27 mouse cellular contexts compared by ENCODE assay signal in genomic region chr9:104161117-104161516, GRCm38 (mm10). TPM values are rescaled to one million over a fixed set of nuclear protein-coding genes. Genes with fewer than 3 reads are reported as not detected.
DNase-seq lines count a peak whose midpoint lies in the region; ATAC-seq and TF ChIP-seq lines count a peak whose summit lies in the region.
"Had no signal": no experiment of that assay in that cellular context is flagged by ENCODE, and none has a peak within 500 bp of the region (broad histone marks: within the 10 kb centered on the region; RNA-seq: fewer than 3 reads in every experiment).

No protein-coding gene starts in this region.

- H3K4me2 ChIP-seq in heart, postnatal 0 days (ENCODE audit: low read depth, low read length) = no peak overlapping the region
- no peak overlapping the region for H3K4me2 ChIP-seq in liver, embryonic 15.5 days
- H3K4me2 ChIP-seq: embryonic facial prominence, embryonic 12.5 days; forebrain, embryonic 15.5 days; heart, embryonic 12.5 days; hindbrain, embryonic 15.5 days; lung, embryonic 15.5 days; midbrain, embryonic 13.5 days; neural tube, embryonic 13.5 days had no signal

- no peak for DNase-seq in heart, postnatal 0 days (ENCODE audit: low spot score)
- no peak for DNase-seq in heart, adult 8-10 months (ENCODE audit: low spot score)
- peak; percentile 92 for DNase-seq in liver, adult 2 months (ENCODE audit: extremely low read depth, low read depth, low spot score)
- DNase-seq in liver = no peak
- DNase-seq in B cell, adult 2 months = no peak
- no peak for DNase-seq in cerebellum, adult 9-11 months
- DNase-seq: adrenal gland, postnatal 10 days; cerebellum, adult 8-10 months; embryo, embryonic 11 days; gastrocnemius, postnatal 25 days; heart, adult 18-20 months; heart, postnatal 10 days; layer of hippocampus, postnatal 36 days; left cerebral cortex, postnatal 4 days; lung, postnatal 4 days; thymus, postnatal 14 days had no signal

- H3K27me3 ChIP-seq in heart, postnatal 0 days (ENCODE audit: control insufficient read depth, insufficient read depth, low read length) = no peaks in the 10 kb centered on the region
- no peaks in the 10 kb centered on the region for H3K27me3 ChIP-seq in liver, adult 2 months (ENCODE audit: control insufficient read depth, insufficient read depth, low read length)
- no peaks in the 10 kb centered on the region for H3K27me3 ChIP-seq in liver, embryonic 15.5 days
- H3K27me3 ChIP-seq: embryonic facial prominence, embryonic 12.5 days; forebrain, embryonic 15.5 days; heart, embryonic 12.5 days; hindbrain, embryonic 15.5 days; lung, embryonic 15.5 days; midbrain, embryonic 13.5 days; neural tube, embryonic 13.5 days; Patski had no signal

- peak; percentile 39; the same call in 1 of the 2 replicates for ATAC-seq in heart, postnatal 0 days (ENCODE audit: insufficient read depth, low read depth)
- peak; percentile 90 for ATAC-seq in liver, embryonic 15.5 days (ENCODE audit: insufficient read depth)
- ATAC-seq: forebrain, embryonic 15.5 days; inflammation-experienced regulatory T-cells, adult 6 months; midbrain, embryonic 13.5 days; Patski had no signal

- no peaks in the 10 kb centered on the region for H3K9me3 ChIP-seq in heart, postnatal 0 days (replicated peaks; ENCODE audit: control insufficient read depth, low read length)
- no peaks in the 10 kb centered on the region for H3K9me3 ChIP-seq in liver, embryonic 15.5 days (replicated peaks)
- H3K9me3 ChIP-seq: embryonic facial prominence, embryonic 12.5 days; forebrain, embryonic 15.5 days; heart, embryonic 12.5 days; hindbrain, embryonic 10.5 days; hindbrain, embryonic 15.5 days; lung, embryonic 15.5 days; midbrain, embryonic 13.5 days; neural tube, embryonic 13.5 days had no signal

- no peaks in the 10 kb centered on the region for H3K4me1 ChIP-seq in heart, postnatal 0 days (ENCODE audit: control insufficient read depth, insufficient read depth)
- peaks cover 10% of the 10 kb centered on the region; the same call in 1 of the 2 replicates for H3K4me1 ChIP-seq in liver, adult 2 months (ENCODE audit: control insufficient read depth, insufficient read depth, low read length)
- H3K4me1 ChIP-seq in liver, embryonic 15.5 days (replicated peaks) = no peaks in the 10 kb centered on the region
- H3K4me1 ChIP-seq: embryonic facial prominence, embryonic 12.5 days; forebrain, embryonic 15.5 days; heart, embryonic 12.5 days; hindbrain, embryonic 10.5 days; hindbrain, embryonic 15.5 days; lung, embryonic 15.5 days; midbrain, embryonic 13.5 days; neural tube, embryonic 13.5 days had no signal

- TF ChIP-seq POLR2A in liver, adult 2 months (IDR thresholded peaks at IDR 0.05; ENCODE audit: extremely low read depth, insufficient read depth, low read length) = no peak

- no peak overlapping the region for H3K9ac ChIP-seq in heart, postnatal 0 days (replicated peaks; ENCODE audit: low read depth, low read length)
- peak overlapping the region; percentile 22; the same call in 1 of the 2 replicates for H3K9ac ChIP-seq in liver, adult 2 months (ENCODE audit: low read depth, low read length)
- no peak overlapping the region for H3K9ac ChIP-seq in liver, embryonic 15.5 days
- H3K9ac ChIP-seq: embryonic facial prominence, embryonic 12.5 days; forebrain, embryonic 15.5 days; heart, embryonic 12.5 days; hindbrain, embryonic 15.5 days; lung, embryonic 15.5 days; midbrain, embryonic 13.5 days; neural tube, embryonic 13.5 days had no signal

- TF ChIP-seq EP300 in heart, postnatal 0 days (IDR thresholded peaks at IDR 0.05; ENCODE audit: low read depth) = no peak

- peaks cover 95% of the 10 kb centered on the region for H3K36me3 ChIP-seq in heart, postnatal 0 days (replicated peaks; ENCODE audit: control insufficient read depth, insufficient read depth, low read length)
- H3K36me3 ChIP-seq in liver, adult 2 months (ENCODE audit: control insufficient read depth, insufficient read depth, low read length) = peaks cover 58% of the 10 kb centered on the region
- peaks cover 79% of the 10 kb centered on the region for H3K36me3 ChIP-seq in liver, embryonic 15.5 days (replicated peaks)

- H3K79me2 ChIP-seq in liver, adult 2 months (ENCODE audit: control insufficient read depth, insufficient read depth, low read length) = no peaks in the 10 kb centered on the region

- WGBS in heart, postnatal 0 days = 43% methylated on average over 7 of the region's 7 CpGs
- WGBS in liver, adult 2 months = 23% methylated on average over 7 of the region's 7 CpGs
- WGBS in liver, embryonic 15.5 days (ENCODE audit: insufficient replicate concordance) = 61% methylated on average over 7 of the region's 7 CpGs

- TF ChIP-seq CTCF in heart, postnatal 0 days (IDR thresholded peaks at IDR 0.05; ENCODE audit: low read depth) = no peak
- no peak for TF ChIP-seq CTCF in liver, adult 2 months (IDR thresholded peaks at IDR 0.05; ENCODE audit: low read depth, low read length)

- H3K4me3 ChIP-seq in heart, postnatal 0 days (ENCODE audit: low read depth, low read length) = no peak overlapping the region
- no peak overlapping the region for H3K4me3 ChIP-seq in liver, adult 2 months (ENCODE audit: insufficient read depth, low read depth, low read length)
- no peak overlapping the region for H3K4me3 ChIP-seq in liver, embryonic 15.5 days (replicated peaks)
- H3K4me3 ChIP-seq: embryonic facial prominence, embryonic 12.5 days; forebrain, embryonic 15.5 days; heart, embryonic 12.5 days; hindbrain, embryonic 10.5 days; hindbrain, embryonic 15.5 days; lung, embryonic 15.5 days; midbrain, embryonic 13.5 days; neural tube, embryonic 13.5 days had no signal

- no peak overlapping the region for H3K27ac ChIP-seq in heart, postnatal 0 days (ENCODE audit: low read depth)
- H3K27ac ChIP-seq in liver, adult 2 months (replicated peaks; ENCODE audit: insufficient read depth, low read depth, low read length) = peak overlapping the region; percentile 86
- H3K27ac ChIP-seq in liver, embryonic 15.5 days (replicated peaks) = peak overlapping the region; percentile 45; the same call in 1 of the 2 replicates
- H3K27ac ChIP-seq: embryonic facial prominence, embryonic 12.5 days; forebrain, embryonic 15.5 days; hindbrain, embryonic 10.5 days; hindbrain, embryonic 15.5 days; lung, embryonic 15.5 days; midbrain, embryonic 13.5 days; neural tube, embryonic 13.5 days had no signal

RNA-seq across cellular contexts. Expression of gene Ackr4, which starts 34.4 kb away (rescaled TPM):
- total RNA-seq in heart, postnatal 0 days (2014; rRNA removed; ENCODE audit: low replicate concordance) = 18.1 and 18.8 TPM in 2 replicates
- polyA plus RNA-seq in heart, postnatal 0 days (2015; fragmentation: Nextera tagmentation; extraction: Ambion mirVana) = 6.4 and 6.7 TPM in 2 replicates
- total RNA-seq in heart, adult 8-10 months (2022) = 1 to 10 TPM; 1.6 to 3.1 (median 1.8) TPM
- 1.7 and 2.4 TPM in 2 replicates for total RNA-seq in liver, adult 2 months (2014; rRNA removed)
- polyA plus RNA-seq in liver, adult 2 months (2012; rRNA removed) = 0.50 and 0.54 TPM in 2 replicates
- 0.89 and 0.92 TPM in 2 replicates for polyA plus RNA-seq in liver, embryonic 15.5 days (2015; fragmentation: Nextera tagmentation; extraction: Ambion mirVana)
- total RNA-seq: layer of hippocampus, postnatal 36 days had no signal
